Comparison of ENCODE assay signal across 8 mouse cellular contexts in the genomic region with DNA sequence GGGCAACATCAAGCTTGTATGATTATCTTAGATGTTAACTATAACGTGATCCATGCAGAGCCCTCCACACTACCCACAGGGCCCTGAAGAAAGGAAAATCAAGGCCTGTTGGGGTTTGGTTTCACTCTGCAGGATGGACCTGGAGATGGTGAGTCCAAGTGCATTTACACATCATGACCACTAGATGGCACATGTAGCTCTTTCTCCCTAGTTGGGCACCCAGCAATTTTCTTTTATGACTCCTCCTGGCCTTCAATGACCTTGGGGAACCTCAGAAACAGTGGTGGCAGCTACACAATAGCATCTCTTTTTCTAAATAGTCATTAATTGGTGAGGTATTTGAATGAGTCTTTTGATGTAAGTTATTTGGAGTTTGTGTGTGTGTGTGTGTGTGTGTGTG.
DNase-seq lines count a peak whose midpoint lies in the region; ATAC-seq and TF ChIP-seq lines count a peak whose summit lies in the region.

No protein-coding gene starts in this region.

- 86% methylated on average over 1 of the region's 1 CpGs for WGBS in midbrain, postnatal 0 days
- 82% methylated on average over 1 of the region's 1 CpGs for WGBS in midbrain, embryonic 16.5 days
- WGBS in hindbrain, embryonic 10.5 days: 80% methylated on average over 1 of the region's 1 CpGs

- no peaks in the 10 kb centered on the region for H3K36me3 ChIP-seq in midbrain, postnatal 0 days (ENCODE audit: insufficient read depth, low read length)
- H3K36me3 ChIP-seq in midbrain, embryonic 16.5 days (ENCODE audit: control insufficient read depth, insufficient read depth, low read length): no peaks in the 10 kb centered on the region
- no peaks in the 10 kb centered on the region for H3K36me3 ChIP-seq in hindbrain, embryonic 10.5 days

- no peaks in the 10 kb centered on the region for H3K9me3 ChIP-seq in midbrain, postnatal 0 days (ENCODE audit: low read length)
- H3K9me3 ChIP-seq in midbrain, embryonic 16.5 days (replicated peaks; ENCODE audit: control insufficient read depth, low read length, poor library complexity, severe bottlenecking): no peaks in the 10 kb centered on the region
- no peaks in the 10 kb centered on the region for H3K9me3 ChIP-seq in hindbrain, embryonic 10.5 days

- peak; percentile 69 for TF ChIP-seq CTCF in midbrain, postnatal 0 days (IDR thresholded peaks at IDR 0.05)

- H3K4me3 ChIP-seq in midbrain, postnatal 0 days (ENCODE audit: low read depth, low read length): no peak overlapping the region
- H3K4me3 ChIP-seq in midbrain, embryonic 16.5 days (ENCODE audit: low read depth, low read length): no peak overlapping the region
- H3K4me3 ChIP-seq in hindbrain, embryonic 10.5 days: no peak overlapping the region

- no peak overlapping the region for H3K9ac ChIP-seq in midbrain, postnatal 0 days (replicated peaks; ENCODE audit: low read length, poor library complexity, severe bottlenecking)
- no peak overlapping the region for H3K9ac ChIP-seq in midbrain, embryonic 16.5 days (ENCODE audit: low read depth, low read length)

- H3K27ac ChIP-seq in midbrain, postnatal 0 days (ENCODE audit: low read depth, low read length): no peak overlapping the region
- no peak overlapping the region for H3K27ac ChIP-seq in midbrain, embryonic 16.5 days (ENCODE audit: low read length)
- H3K27ac ChIP-seq in hindbrain, embryonic 10.5 days: no peak overlapping the region

- no peaks in the 10 kb centered on the region for H3K4me1 ChIP-seq in midbrain, postnatal 0 days (ENCODE audit: insufficient read depth, low read length)
- no peaks in the 10 kb centered on the region for H3K4me1 ChIP-seq in midbrain, embryonic 16.5 days (ENCODE audit: control insufficient read depth, insufficient read depth, low read length)
- 0 out of 2 replicates have a peak, but pooled peaks cover 5% of the 10 kb centered on the region for H3K4me1 ChIP-seq in hindbrain, embryonic 10.5 days (replicated peaks)

- no peak for ATAC-seq in midbrain, postnatal 0 days (ENCODE audit: low FRiP score)
- ATAC-seq in midbrain, embryonic 16.5 days: no peak

- no peaks in the 10 kb centered on the region for H3K27me3 ChIP-seq in midbrain, postnatal 0 days (ENCODE audit: insufficient read depth, low read length)
- no peaks in the 10 kb centered on the region for H3K27me3 ChIP-seq in midbrain, embryonic 16.5 days (ENCODE audit: control insufficient read depth, insufficient read depth, low read depth, low read length)
- H3K27me3 ChIP-seq in hindbrain, embryonic 10.5 days (ENCODE audit: insufficient read depth, poor library complexity, severe bottlenecking): no peaks in the 10 kb centered on the region

- H3K4me2 ChIP-seq in midbrain, postnatal 0 days (ENCODE audit: low read depth, low read length, poor library complexity, severe bottlenecking): no peak overlapping the region
- no peak overlapping the region for H3K4me2 ChIP-seq in midbrain, embryonic 16.5 days (ENCODE audit: low read length)

- DNase-seq in cerebellum, postnatal 10 days: peak; percentile 20 to 44
- no peak for DNase-seq in cerebellum, postnatal 4 days (ENCODE audit: low spot score in 2 of 2)
- peak; percentile 32 for DNase-seq in midbrain, postnatal 0 days (ENCODE audit: low spot score)
- peak; percentile 56 for DNase-seq in embryo, embryonic 11 days
- peak; percentile 65 for DNase-seq in naive thymus-derived CD4-positive, alpha-beta T cell, adult 2 months (ENCODE audit: low read depth)
- DNase-seq in right cerebral cortex, postnatal 25 days: no peak
- no peak for DNase-seq in hindbrain, embryonic 10.5 days (ENCODE audit: low spot score)

Comparison
In these comparisons a context has a peak if more than half of its experiments do, and no peak if none do; other contexts are left out.
1. DNase-seq: peak in cerebellum, postnatal 10 days (2 of 2), midbrain, postnatal 0 days (single experiment), embryo, embryonic 11 days (single experiment) and naive thymus-derived CD4-positive, alpha-beta T cell, adult 2 months (single experiment); none in cerebellum, postnatal 4 days (0 of 2), right cerebral cortex, postnatal 25 days (single experiment) and hindbrain, embryonic 10.5 days (single experiment).